Mouse (Mus musculus) myocyte (in vitro differentiated cells): ENCODE results near the gene Zcchc14. TPM values are rescaled to one million over a fixed set of nuclear protein-coding genes. Genes with fewer than 3 reads are reported as not detected.
A peak's percentile ranks its signal among the peaks of the same experiment; 100 is the strongest.

Experiments
- H3K27me3 ChIP-seq: one replicate; pipeline ENCODE4 v1.6.1; 2011; ENCODE audit not compliant: control insufficient read depth, insufficient read depth, insufficient read length
- H3K36me3 ChIP-seq: one replicate; pipeline ENCODE4 v1.6.1; 2011; ENCODE audit not compliant: control insufficient read depth, insufficient read depth
- H3K4me2 ChIP-seq: one replicate; pipeline ENCODE4 v1.6.1; 2011; ENCODE audit warnings: low read depth, control low read depth
- H3K4me3 ChIP-seq: one replicate; pipeline ENCODE4 v1.5.1; 2011; ENCODE audit warnings: mild to moderate bottlenecking, control low read depth, moderate library complexity
- H3K79me2 ChIP-seq: one replicate; pipeline ENCODE4 v1.6.1; 2011; ENCODE audit not compliant: control insufficient read depth, insufficient read depth
- H3ac ChIP-seq: one replicate; pipeline ENCODE4 v1.6.1; 2011; ENCODE audit not compliant: control insufficient read depth, insufficient read length
- CEBPB ChIP-seq: IDR thresholded peaks from 2 replicates; pipeline ENCODE4 v1.6.1; 2011; ENCODE audit warnings: mild to moderate bottlenecking, moderate library complexity; ENCODE audit not compliant: poor library complexity, insufficient read depth, severe bottlenecking
- E2F4 ChIP-seq: IDR thresholded peaks from one replicate; pipeline ENCODE4 v1.6.1; 2011; ENCODE audit warnings: mild to moderate bottlenecking, control low read depth, moderate library complexity; ENCODE audit not compliant: insufficient read depth
- MAX ChIP-seq: IDR thresholded peaks from one replicate; pipeline ENCODE4 v1.6.1; 2011; ENCODE audit warnings: low read depth, mild to moderate bottlenecking, control low read depth
- MYOD1 ChIP-seq, 3 experiments: IDR thresholded peaks; one replicate each; pipeline ENCODE4 v1.6.1; 2011; ENCODE audit warnings: control low read depth in 2 of 3, low read depth in 2 of 3, mild to moderate bottlenecking in 2 of 3, moderate library complexity in 1 of 3; ENCODE audit not compliant: insufficient read length in 2 of 3, control insufficient read depth in 1 of 3
- MYOG ChIP-seq, 3 experiments: IDR thresholded peaks; one replicate each; pipeline ENCODE4 v1.6.1; 2011; ENCODE audit warnings: control low read depth in 2 of 3, low read depth in 2 of 3, mild to moderate bottlenecking in 2 of 3; ENCODE audit not compliant: insufficient read length in 2 of 3, control insufficient read depth in 1 of 3, insufficient read depth in 1 of 3
- POLR2A ChIP-seq: IDR thresholded peaks from one replicate; pipeline ENCODE4 v1.6.1; 2011; ENCODE audit warnings: low read depth, mild to moderate bottlenecking, control low read depth, moderate library complexity; ENCODE audit not compliant: insufficient read length
- POLR2AphosphoS2 ChIP-seq: IDR thresholded peaks from one replicate; pipeline ENCODE4 v1.6.1; 2011; ENCODE audit warnings: low read depth, control low read depth; ENCODE audit not compliant: insufficient read length
- REST ChIP-seq: IDR thresholded peaks from one replicate; pipeline ENCODE4 v1.6.1; 2011; ENCODE audit warnings: mild to moderate bottlenecking, control low read depth, moderate library complexity; ENCODE audit not compliant: insufficient read depth, insufficient read length
- SRF ChIP-seq: IDR thresholded peaks from one replicate; pipeline ENCODE4 v1.6.1; 2011; ENCODE audit warnings: low read depth; ENCODE audit not compliant: control insufficient read depth, insufficient read length
- TCF12 ChIP-seq: IDR thresholded peaks from one replicate; pipeline ENCODE4 v1.6.1; 2011; ENCODE audit warnings: mild to moderate bottlenecking, control low read depth; ENCODE audit not compliant: poor library complexity, insufficient read depth, severe bottlenecking
- TCF3 ChIP-seq: IDR thresholded peaks from one replicate; pipeline ENCODE4 v1.6.1; 2011; ENCODE audit warnings: low read depth, control low read depth; ENCODE audit not compliant: insufficient read length
- USF1 ChIP-seq: IDR thresholded peaks from one replicate; pipeline ENCODE4 v1.6.1; 2011; ENCODE audit warnings: low read depth, mild to moderate bottlenecking, control low read depth, moderate library complexity
- polyA plus RNA-seq: library from polyadenylated mRNA; unstranded; fragments of >200 nt; fragmentation: generic; extraction: Trizol; gene quantifications from one replicate; pipeline ENCODE4 v1.2.1, GENCODE M21; 2012; ENCODE audit warnings: missing spikeins

The Zcchc14 gene
- polyA plus RNA-seq, 1 experiment, result 11.9 TPM

DNA sequence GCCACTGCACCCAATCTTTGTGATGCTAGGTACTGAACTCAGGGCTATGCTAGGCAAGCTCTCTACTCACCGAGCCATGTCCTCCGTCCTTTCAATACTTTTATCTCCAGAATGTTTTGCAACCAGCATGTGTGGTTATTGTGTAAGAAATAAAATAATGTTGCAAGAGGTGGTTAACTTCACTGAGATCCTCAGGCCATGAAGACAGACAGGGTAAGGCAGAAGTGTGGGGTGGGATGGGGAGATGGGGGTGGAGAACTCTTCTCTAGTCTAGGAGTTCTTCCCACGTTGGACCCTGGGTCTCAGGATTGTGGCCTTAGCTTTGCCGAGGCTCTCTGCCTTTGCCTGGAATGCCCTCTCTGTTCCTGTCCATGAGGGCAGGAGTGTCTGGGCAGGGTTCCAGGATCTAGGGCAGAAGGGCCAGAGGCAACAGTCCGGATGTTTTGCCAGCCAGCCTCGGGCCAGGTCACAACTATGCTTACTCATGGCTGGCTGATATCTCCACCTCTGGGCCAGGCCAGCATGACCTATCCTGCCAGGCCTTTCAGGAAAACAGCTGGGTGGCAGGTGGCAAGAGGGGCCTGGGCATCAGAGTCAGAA, 43.0 kb upstream of the Zcchc14 start:
- H3K36me3 ChIP-seq, result no peaks in the 10 kb centered on the region
- no peaks in the 10 kb centered on the region for H3K79me2 ChIP-seq
- H3K4me3 ChIP-seq, result no peak overlapping the region
- TF ChIP-seq USF1, result no peak
- TF ChIP-seq TCF12, result no peak
- TF ChIP-seq E2F4, result no peak
- TF ChIP-seq CEBPB, result peak; percentile 90
- no peak for TF ChIP-seq TCF3
- peak; percentile 8 to 63 (median 12) for TF ChIP-seq MYOD1 (IDR thresholded peaks at IDR 0.05; ENCODE audit: control insufficient read depth in 1 of 3, insufficient read length in 2 of 3, low read depth in 2 of 3)
- peak in 1 of 3 experiments; percentile 34 for TF ChIP-seq MYOG (IDR thresholded peaks at IDR 0.05; ENCODE audit: control insufficient read depth in 1 of 3, insufficient read depth in 1 of 3, insufficient read length in 2 of 3, low read depth in 2 of 3)
- no peak for TF ChIP-seq MAX
- no peak for TF ChIP-seq POLR2A
- TF ChIP-seq SRF, result no peak
- TF ChIP-seq REST, result no peak
- TF ChIP-seq POLR2AphosphoS2, result no peak
- H3K27me3 ChIP-seq, result no peaks in the 10 kb centered on the region
- H3K4me2 ChIP-seq, result peak overlapping the region; percentile 29
- H3ac ChIP-seq, result no peak overlapping the region

DNA sequence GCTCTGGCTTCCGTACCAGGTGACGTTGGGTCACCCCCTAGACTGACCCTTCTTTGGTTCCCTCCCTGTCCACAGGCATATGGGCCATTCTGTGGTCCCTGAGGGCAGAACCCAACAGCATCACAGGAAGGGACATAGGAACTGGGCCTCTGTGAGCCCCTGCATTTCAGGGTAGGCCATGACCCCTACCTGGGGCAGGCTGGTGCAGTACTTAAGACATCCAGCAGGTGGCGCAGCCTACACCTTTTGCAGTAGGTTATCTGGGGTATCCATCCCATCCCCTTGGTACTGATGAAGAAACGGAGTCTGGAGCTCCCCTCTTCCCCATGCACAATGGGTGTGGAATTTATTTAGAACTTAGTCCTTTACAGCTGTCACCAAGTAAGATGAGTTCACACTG, 41.8 kb upstream of the Zcchc14 start:
- Histone ChIP-seq H3ac (no peak overlapping the region), H3K4me3 (no peak overlapping the region), H3K36me3 (no peaks in the 10 kb centered on the region), H3K4me2 (no peak overlapping the region), H3K79me2 (no peaks in the 10 kb centered on the region), H3K27me3 (no peaks in the 10 kb centered on the region)
- TF ChIP-seq POLR2A (no peak), USF1 (no peak), REST (no peak), TCF3 (no peak), TCF12 (no peak), MAX (no peak), MYOG (IDR thresholded peaks at IDR 0.05; ENCODE audit: control insufficient read depth in 1 of 3, insufficient read depth in 1 of 3, insufficient read length in 2 of 3, low read depth in 2 of 3) (no peak), CEBPB (no peak)

DNA sequence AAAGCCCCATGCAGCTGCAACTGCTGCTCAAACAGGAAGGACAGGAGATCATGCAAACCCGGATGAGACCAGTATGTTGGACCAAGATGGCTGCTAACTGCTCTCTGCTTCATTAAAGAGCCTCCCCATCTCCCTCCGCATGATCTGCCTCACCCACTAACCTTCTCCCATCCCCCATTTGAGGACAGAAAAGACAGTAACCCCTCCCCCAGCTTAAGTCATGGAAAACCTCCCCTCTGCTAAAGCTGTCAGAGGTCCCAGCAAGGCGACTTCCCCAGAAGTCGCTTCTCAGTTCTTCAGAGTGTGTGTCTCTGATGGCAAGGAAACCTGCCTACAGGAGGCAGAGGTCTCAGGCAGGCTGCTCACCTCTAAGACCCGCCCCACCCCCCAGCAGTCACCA, 35.8 kb upstream of the Zcchc14 start:
- H3K4me3 ChIP-seq, result no peak overlapping the region
- H3K79me2 ChIP-seq, result no peaks in the 10 kb centered on the region
- no peak overlapping the region for H3K4me2 ChIP-seq
- H3ac ChIP-seq, result no peak overlapping the region
- no peak for TF ChIP-seq MYOG (IDR thresholded peaks at IDR 0.05; ENCODE audit: control insufficient read depth in 1 of 3, insufficient read depth in 1 of 3, insufficient read length in 2 of 3, low read depth in 2 of 3)
- TF ChIP-seq CEBPB, result no peak
- no peak for TF ChIP-seq E2F4
- no peak for TF ChIP-seq SRF
- H3K27me3 ChIP-seq, result no peaks in the 10 kb centered on the region
- no peaks in the 10 kb centered on the region for H3K36me3 ChIP-seq

DNA sequence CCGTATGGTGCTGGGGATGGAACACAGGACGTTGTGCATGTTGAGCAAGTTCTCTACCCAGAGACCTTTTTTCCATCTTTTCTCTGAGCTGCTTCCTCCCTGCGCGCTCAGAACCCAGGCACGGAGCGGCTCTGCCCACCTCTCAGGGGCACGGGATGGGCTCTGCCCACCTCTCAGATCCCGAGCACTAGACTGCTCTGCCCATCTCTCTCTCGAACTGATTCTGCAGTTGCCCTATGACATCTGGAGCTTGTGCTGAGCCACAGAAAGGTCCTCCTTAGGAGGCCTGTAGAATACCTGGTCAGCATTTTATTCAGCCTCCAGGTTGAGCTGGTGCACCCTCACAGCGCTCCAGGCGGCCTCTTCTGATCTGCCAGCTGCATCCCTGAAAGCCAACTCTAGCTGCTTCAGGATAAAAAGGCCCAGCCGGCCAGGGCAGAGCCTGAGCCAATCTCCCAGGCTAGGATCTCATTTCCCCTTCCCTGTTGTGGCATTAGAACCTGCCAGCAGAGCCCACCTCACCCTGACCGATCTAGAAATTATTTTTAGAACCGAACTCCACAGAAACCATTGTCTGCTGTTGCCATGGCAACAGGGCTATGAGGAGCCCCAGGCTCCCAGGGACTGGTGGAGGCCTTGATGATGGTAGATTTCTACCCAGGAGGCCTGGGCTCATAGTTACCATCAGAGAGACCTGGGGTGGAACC, 34.9 kb upstream of the Zcchc14 start:
- no peaks in the 10 kb centered on the region for H3K79me2 ChIP-seq
- H3K27me3 ChIP-seq, result no peaks in the 10 kb centered on the region
- no peak overlapping the region for H3K4me3 ChIP-seq
- no peak for TF ChIP-seq CEBPB
- no peak for TF ChIP-seq POLR2AphosphoS2
- no peak for TF ChIP-seq TCF12
- TF ChIP-seq MYOG (IDR thresholded peaks at IDR 0.05; ENCODE audit: control insufficient read depth in 1 of 3, insufficient read depth in 1 of 3, insufficient read length in 2 of 3, low read depth in 2 of 3), result no peak
- no peaks in the 10 kb centered on the region for H3K36me3 ChIP-seq
- no peak overlapping the region for H3ac ChIP-seq
- no peak overlapping the region for H3K4me2 ChIP-seq

DNA sequence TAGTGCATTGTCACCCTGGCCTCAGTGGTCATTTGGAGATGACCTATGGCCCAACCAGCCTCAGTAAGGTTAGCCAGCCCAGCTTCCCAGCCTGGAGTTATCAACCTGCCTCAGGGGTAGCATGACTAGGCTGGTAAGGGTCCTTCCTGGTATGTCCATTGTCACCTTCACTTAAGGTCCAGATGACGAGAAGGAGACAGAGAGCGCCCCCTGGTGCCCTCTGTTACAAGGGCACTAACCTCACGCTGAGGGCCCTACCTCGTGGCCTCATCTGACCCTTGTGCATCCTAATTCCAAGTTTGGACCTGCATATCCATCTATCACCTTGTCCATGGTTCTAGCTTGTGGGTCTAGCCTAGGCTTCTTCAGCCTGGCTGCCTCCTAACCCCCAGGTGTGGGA, 32.7 kb upstream of the Zcchc14 start:
- no peak overlapping the region for H3K4me2 ChIP-seq
- no peaks in the 10 kb centered on the region for H3K79me2 ChIP-seq
- no peak overlapping the region for H3K4me3 ChIP-seq
- H3ac ChIP-seq, result no peak overlapping the region
- H3K36me3 ChIP-seq, result no peaks in the 10 kb centered on the region
- no peak for TF ChIP-seq TCF12
- no peak for TF ChIP-seq TCF3
- TF ChIP-seq E2F4, result no peak
- no peak for TF ChIP-seq CEBPB
- no peak for TF ChIP-seq SRF
- no peak for TF ChIP-seq REST
- no peak for TF ChIP-seq MYOG (IDR thresholded peaks at IDR 0.05; ENCODE audit: control insufficient read depth in 1 of 3, insufficient read depth in 1 of 3, insufficient read length in 2 of 3, low read depth in 2 of 3)
- TF ChIP-seq USF1, result no peak
- TF ChIP-seq MAX, result no peak
- TF ChIP-seq MYOD1 (IDR thresholded peaks at IDR 0.05; ENCODE audit: control insufficient read depth in 1 of 3, insufficient read length in 2 of 3, low read depth in 2 of 3), result no peak
- TF ChIP-seq POLR2A, result no peak
- TF ChIP-seq POLR2AphosphoS2, result no peak
- H3K27me3 ChIP-seq, result no peaks in the 10 kb centered on the region
